Mouse (Mus musculus) stomach, postnatal 0 days (tissue): ENCODE measurements around the gene Slc4a4.

Source experiments
- CTCF ChIP-seq: IDR thresholded peaks from 2 replicates; pipeline ENCODE4 v1.5.1; 2016; ENCODE audit warnings: antibody characterized with exemption, low read depth, mild to moderate bottlenecking, moderate library complexity
- EP300 ChIP-seq: optimal IDR thresholded peaks from 2 replicates; pipeline ENCODE3; 2016; ENCODE audit warnings: antibody characterized with exemption

GRCm38 (mm10) chr5:89135776-89136175, 249.2 kb downstream of the Slc4a4 start:
- TF ChIP-seq CTCF: no peak
- TF ChIP-seq EP300: no peak
